In genomic region chr4:114858426-114858825, GRCm38 (mm10) we compare ENCODE assay signal across 34 mouse cellular contexts. TPM values are rescaled to one million over a fixed set of nuclear protein-coding genes. Genes with fewer than 3 reads are reported as not detected.
"Had no signal": no experiment of that assay in that cellular context is flagged by ENCODE, and none has a peak within 500 bp of the region (broad histone marks: within the 10 kb centered on the region; RNA-seq: fewer than 3 reads in every experiment).

No protein-coding gene starts in this region.

- H3K4me3 ChIP-seq: layer of hippocampus, adult 2 months; liver, embryonic 13.5 days; midbrain, embryonic 12.5 days; myocyte; neural tube, embryonic 13.5 days had no signal

- H3K4me2 ChIP-seq: liver, embryonic 13.5 days; midbrain, embryonic 12.5 days; neural tube, embryonic 13.5 days had no signal

- H3K4me1 ChIP-seq: liver, embryonic 13.5 days; midbrain, embryonic 12.5 days; neural tube, embryonic 13.5 days had no signal

- H3K27me3 ChIP-seq: midbrain, embryonic 12.5 days; neural tube, embryonic 13.5 days had no signal

- DNase-seq: kidney, adult 2 months; kidney, postnatal 25 days; layer of hippocampus, adult 9-11 months; liver, embryonic 13.5 days; lung, adult 2 months; lung, postnatal 14 days; lung, postnatal 4 days; right cerebral cortex, adult 18-20 months; right cerebral cortex, postnatal 14 days; right cerebral cortex, postnatal 4 days; thymus, adult 2 months; thymus, postnatal 14 days had no signal

- H3K36me3 ChIP-seq: liver, embryonic 13.5 days; midbrain, embryonic 12.5 days; neural tube, embryonic 13.5 days had no signal

- H3K9me3 ChIP-seq: liver, embryonic 13.5 days; midbrain, embryonic 12.5 days; neural tube, embryonic 13.5 days had no signal

- H3K27ac ChIP-seq: kidney, postnatal 0 days; layer of hippocampus, adult 2 months; liver, embryonic 13.5 days; midbrain, embryonic 12.5 days; neural tube, embryonic 13.5 days; stomach, postnatal 0 days had no signal

- H3K9ac ChIP-seq: liver, embryonic 13.5 days; midbrain, embryonic 12.5 days; neural tube, embryonic 13.5 days had no signal

- ATAC-seq: midbrain, embryonic 16.5 days had no signal

RNA-seq across cellular contexts. Expression of gene Gm12830, which starts 36.9 kb away (rescaled TPM):
- total RNA-seq: layer of hippocampus, adult 2 months; layer of hippocampus, postnatal 25 days; left cerebral cortex, adult 18-20 months; left cerebral cortex, postnatal 10 days; left cerebral cortex, postnatal 36 days; liver, adult 2 months; megakaryocyte progenitor cell, adult 5-6 weeks; megakaryocyte-erythroid progenitor cell, adult 5-6 weeks; monocyte, adult 5-6 weeks; neutrophil, adult 5-6 weeks had no signal
- polyA plus RNA-seq: kidney, adult 2 months; large intestine, adult 2 months; limb, embryonic 11.5 days; limb, embryonic 14.5 days; liver, adult 2 months; liver, embryonic 13.5 days; liver, embryonic 16.5 days; lung, adult 2 months; lung, embryonic 16.5 days; midbrain, embryonic 12.5 days; midbrain, embryonic 16.5 days; myocyte; neural tube, embryonic 13.5 days; stomach, embryonic 14.5 days; stomach, postnatal 0 days; thymus, adult 2 months had no signal

RNA-seq across cellular contexts. Expression of gene Foxd2, which starts 50.2 kb away (rescaled TPM):
- polyA plus RNA-seq: liver, embryonic 13.5 days; liver, embryonic 16.5 days; stomach, embryonic 14.5 days; stomach, postnatal 0 days had no signal
